Mouse (Mus musculus) urinary bladder, postnatal 14 days (tissue): ENCODE data around the gene Plet1.
A peak's percentile ranks its signal among the peaks of the same experiment; 100 is the strongest.

Experiments used
- DNase-seq: peaks from one replicate; pipeline ENCODE4 v3.0.0; 2021; ENCODE audit warnings: low spot score

Gene Plet1

DNA sequence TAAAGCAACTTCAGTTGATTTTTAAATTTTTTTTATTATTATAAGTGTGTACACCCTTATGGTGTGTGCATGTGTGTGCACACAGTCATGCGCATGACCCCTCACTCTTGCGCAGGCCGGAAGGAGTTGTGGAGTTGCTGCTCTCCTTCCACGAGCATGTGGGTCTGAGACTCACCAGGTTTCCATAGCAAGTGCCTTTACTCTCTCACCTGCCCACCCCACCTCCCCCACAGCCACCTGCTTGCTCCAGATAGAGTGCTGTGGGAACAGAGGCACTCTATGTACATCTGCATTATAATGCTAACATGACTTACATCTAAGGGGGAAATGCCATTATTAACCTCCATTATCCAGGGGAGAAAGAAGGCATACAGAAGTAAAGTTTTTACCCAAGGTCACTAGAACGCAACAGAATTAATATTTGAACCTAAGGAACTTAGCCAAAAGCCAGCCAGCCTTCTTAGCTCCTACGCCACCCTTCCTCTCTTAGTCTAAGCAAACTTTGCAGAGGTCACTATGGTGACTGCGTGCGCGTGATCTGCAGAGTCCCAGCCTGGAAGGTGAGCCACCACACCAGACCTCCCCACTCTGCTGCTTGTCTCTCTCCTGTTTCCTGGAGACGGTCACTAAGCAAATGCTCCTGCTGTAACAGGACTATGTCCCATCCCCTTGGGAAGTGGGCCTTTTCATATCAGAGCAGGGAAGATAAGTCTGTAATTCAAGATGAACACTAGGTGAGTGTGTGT, 1.3 kb downstream of the Plet1 start:
- DNase-seq, result peak; percentile 36

DNA sequence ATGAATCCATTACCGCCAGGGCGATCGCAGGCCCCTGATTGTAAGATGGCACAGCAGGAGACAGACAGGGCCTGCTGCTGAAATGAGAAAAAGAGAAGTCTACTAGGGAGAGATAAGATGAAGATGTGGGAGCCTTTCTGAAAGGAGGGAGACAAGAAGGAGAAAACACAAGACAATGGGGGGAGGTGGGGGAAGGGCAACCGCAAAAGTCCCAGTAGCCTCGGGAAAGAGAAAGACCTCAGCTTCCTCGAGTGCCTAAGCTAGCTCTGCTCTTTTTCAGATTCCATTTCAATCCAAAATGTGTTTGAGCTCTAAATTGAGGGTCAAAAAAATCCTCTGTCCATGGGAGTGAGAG, 1.8 kb downstream of the Plet1 start:
- no peak for DNase-seq

DNA sequence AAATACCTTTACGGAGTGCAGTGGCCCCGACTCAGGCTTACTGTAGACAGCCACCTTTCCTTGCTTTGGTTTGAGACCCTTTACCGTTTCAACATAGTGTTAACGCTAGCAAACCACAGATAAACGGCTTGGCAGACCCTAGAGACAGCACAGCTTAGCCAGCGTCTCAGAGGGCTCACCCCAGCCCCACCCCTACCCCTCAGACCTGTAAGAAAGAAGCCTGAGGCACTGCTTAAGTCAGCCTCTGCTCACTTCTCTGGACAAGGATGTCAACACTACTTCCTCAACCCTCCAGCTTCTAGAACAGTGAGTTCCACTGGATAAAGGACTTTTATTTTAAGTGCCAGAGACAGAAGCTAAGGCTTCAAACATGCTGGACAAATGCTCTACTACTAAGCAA, 2.2 kb downstream of the Plet1 start:
- no peak for DNase-seq

DNA sequence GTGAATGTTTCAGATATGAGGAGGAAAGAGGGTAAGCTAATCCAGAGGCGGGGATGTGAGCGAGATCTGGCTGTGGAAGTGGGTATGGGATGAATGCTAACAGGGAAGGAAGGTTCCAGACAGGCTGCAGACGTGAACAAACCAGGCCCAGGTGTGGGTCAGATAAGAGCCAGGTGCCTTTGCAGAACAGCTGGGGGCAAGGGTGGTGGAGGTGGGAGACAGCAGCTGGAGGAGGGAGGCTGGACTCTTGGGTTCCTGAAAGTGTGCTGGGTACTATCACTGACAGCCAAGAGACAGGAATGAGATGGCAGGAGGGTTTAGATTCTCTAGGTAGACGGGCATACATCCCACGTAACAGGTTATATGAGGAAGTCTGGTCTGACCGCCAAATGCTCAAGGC, 2.8 kb downstream of the Plet1 start:
- DNase-seq, result no peak

DNA sequence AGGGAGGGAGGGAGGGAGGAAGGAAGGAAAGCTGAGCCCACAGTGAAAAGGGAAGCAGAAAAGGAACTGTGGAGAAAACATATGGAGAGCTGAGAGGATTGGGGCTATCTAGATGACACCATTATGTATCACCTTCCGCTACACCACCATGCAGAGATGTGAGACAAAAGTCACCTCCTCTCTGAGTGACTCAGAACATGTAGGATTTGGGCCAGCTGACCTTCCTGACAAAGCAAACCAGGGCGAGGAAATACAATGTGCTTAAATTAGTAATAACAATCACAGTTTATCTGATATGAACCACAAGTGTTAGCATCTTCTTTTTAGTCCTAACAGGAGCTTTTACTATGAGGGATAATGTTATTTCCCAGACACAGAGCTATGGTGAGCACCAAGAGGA, 3.2 kb downstream of the Plet1 start:
- DNase-seq, result no peak

DNA sequence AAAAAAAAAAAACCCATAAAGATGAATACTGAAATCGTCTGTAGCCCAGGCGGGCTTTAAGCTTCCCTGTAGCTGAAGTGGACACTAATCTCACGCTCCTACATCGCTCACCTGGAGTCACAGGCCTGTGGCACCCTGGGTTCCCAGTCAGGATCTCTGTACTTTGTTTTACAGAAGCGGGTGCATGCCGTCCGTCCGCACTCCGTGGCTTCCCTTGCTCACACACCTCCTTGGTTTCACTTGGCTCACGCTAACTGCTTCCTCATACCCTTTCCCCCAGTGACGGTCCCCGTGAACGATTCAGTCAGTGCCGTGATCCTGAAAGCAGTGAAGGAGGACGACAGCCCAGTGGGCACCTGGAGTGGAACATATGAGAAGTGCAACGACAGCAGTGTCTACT, 4.5 kb downstream of the Plet1 start:
- DNase-seq, result no peak

DNA sequence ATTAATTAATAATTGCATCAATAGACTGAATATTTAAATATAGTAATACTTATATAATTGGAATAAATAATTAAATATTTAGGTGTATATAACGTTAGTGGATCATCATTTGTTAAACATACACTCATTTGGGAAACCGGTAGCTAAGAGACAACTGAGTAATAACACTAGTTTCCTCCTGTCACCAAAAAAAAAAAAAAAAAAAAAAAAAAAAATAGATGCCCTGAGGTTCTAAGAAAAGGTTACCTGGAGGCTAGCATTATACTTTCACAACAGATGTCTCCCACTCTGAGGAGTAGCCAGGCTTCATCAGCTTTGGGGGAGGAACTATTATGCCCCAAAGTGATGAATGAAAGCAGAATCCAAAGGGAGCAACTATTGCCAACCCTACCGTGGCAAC, 5.5 kb downstream of the Plet1 start:
- no peak for DNase-seq

DNA sequence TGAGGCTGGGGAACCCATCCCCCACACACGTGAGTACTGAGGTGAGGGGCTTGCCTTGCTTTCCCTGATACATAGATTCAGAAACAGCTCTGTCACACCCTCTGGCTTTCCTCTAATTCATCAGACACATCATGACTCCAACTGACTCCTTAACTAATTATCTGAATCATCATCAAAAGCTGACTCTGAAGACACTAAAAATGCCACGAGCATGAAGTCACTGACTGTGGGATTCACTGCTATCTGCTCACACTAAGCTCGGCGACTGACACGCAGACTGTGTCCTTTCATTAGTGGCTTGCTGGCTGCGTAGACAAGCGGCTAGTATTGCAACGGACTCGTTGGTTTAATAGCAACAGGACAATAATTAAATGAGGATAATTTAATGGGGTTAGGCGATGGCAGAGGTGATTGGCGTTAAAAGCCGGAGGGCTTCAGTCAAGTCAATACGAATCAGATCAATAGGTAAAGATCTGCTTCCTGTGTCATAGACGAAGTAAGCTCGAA, 6.2 kb downstream of the Plet1 start:
- no peak for DNase-seq

DNA sequence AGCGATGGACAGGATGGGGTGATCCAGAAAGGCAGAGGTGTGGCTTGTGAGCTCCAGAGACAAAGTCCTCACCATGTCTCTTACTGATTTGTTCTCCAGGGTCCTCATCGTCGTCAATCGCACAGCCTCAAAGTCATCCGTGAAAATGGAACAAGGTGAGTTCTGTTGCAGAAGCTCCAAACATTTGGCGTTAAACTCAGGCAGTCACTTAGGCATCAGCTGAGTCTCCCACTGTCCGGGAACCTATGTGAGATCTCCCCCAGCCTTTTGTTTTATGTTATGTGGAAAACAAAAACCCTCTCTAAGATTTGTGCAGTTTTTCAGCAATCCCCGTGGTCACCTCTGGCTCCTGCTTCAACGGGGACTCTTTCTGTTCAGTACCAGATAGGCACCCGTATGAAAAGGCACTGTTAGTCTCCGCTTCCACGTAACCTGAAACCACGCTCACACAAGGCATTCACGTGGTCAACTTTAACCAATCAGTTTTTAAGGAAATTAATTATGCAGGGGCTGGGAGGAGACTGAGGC, 6.7 kb downstream of the Plet1 start:
- DNase-seq, result no peak

DNA sequence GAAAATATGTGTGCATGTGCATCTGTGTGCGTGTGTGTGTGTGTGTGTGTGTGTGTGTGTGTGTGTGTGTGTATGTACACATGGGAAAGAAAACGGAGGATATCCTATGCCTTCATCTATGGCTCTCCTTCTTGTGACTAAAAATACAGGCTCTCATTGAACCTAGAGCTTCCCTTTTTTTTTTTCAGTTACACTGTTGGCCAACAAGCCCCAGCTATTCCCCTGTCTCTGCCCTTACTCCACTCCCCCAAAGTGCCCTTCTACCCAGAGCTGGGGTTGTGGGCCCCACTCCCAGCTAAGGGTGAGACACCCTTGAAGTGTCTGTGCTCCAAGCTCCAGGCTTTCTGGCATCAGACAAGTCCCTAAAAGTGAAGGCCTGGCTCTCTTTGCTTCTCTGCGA, 8.6 kb downstream of the Plet1 start:
- no peak for DNase-seq

DNA sequence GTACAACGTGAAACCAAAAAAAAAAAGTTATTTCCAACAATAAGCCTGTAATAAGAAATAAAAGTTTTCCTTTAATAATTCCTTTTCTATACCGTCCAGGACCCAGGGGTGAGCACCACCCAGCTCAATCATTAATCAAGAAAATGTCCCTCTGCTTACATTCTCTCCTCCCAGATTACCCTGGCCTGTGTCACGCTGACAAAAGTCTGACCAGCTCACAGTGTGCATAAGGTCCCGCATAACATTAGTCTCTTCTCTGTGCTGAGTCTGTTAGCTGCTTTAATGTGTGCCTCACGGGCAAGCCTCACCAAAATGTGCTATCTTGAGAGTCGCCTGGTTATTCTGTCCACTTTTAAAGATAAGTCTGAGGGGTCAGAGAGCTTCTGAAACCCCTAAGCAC, 11.1 kb downstream of the Plet1 start:
- DNase-seq, result no peak

DNA sequence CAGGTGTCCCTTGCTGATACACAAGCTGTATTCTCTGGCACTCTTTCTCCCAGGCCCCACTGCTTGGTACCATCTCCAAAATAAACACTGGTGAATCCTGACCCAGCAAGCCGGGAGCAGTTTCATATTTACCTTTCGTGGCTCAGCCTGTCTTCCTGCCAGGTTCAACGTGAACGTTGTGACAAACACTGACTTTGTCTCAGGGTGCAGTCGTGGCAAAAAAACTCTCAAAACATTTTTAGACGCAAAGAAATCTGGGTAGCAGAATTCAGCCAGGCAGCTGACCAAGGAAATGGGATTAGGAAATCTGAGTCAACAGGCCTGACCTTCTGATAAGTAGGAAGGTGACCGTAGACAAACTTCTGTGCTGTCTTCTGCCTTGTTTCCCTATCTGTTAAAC, 13.2 kb downstream of the Plet1 start:
- peak; percentile 34 for DNase-seq

DNA sequence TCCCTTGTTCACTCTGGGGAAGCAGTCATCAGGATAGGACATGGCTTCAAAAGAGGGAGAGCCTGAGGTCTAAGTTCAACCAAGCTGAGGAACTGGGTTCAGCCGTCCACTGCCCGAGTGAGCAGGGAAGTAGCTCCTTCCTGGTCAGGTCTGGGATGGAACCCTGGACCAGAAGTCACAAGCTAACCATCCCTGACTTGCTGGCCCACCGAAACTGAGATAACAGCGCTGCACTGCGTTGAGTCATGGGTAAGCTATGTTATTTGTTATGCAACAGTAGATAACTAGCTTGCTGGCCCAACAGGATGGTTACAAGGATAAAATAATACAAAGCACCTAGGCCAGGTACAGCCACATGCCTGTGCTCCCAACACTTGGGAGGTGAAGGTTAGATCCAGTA, 21.1 kb downstream of the Plet1 start:
- peak; percentile 42 for DNase-seq

DNA sequence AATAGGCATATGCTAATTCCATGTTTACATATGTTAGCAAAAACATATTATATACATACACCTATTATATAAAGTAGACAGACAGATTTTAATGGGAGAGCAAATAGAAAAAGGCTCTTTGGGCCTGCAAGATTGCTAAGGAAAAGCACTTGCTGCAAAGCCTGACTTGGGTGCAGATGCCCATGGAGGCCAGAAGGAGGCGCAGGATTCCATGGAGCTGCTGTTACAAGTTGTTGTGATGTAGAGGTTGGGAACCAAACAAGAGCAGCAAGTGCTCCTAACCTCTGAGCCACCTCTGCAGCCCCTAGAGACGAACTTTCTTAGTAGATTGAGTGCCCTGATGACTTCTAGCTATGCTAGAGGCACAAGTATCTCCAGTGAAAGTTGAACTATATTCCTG, 24.5 kb downstream of the Plet1 start:
- no peak for DNase-seq

DNA sequence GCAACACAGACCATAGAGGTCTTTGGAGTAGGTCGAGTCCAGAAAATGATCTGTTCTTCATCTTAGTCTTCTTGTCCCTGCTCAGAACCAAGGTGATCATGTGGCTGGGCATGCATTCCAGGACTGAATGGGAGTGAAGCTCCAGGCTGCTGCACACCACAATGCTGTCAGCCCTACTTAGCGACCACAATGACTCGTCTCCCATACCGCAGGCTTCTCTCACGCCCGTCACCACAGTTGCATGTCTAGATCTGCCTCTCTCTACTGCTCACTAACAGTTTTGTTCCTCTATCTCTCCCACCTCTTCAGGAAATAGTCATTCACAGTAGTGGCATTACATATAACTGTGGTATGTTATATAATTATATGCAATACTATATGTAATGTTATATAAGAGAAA, 26.4 kb downstream of the Plet1 start:
- DNase-seq, result no peak

DNA sequence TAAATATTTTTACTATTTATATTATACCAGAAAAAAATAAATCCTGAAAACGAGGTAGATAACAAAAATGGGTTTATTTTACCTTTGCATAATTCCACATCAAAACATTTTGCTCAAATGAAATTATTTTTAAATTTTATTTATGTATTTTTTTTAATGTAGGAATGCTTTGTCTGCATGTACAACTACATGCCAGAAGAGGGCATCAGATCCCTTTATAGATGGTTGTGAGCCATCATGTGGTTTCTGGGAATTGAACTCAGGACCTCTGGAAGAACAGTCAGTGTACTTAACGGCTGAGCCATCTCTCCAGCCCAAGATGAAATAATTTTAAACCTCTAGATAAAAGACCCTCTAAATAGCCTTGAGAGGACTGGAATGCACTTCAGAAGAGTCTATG, 27.2 kb downstream of the Plet1 start:
- no peak for DNase-seq

DNA sequence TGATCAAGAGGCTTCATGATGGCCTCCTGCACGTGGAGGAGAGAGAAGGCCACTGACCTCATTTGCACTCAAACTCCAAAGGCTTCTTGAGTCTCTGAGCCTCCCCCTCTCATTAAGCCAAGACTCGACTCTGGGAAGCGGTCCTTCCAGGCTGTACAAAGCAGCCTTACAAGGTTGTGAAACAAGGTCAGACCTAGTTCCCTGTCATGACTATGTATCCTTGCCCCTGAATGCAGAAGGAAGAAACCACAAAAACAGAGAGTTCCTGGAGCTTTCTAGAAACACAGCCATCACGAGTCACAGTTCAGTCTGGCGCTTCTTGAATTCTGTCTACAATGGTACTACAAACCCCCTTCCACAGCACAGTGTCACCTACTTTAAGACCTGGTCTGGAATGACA, 28.2 kb downstream of the Plet1 start:
- DNase-seq, result no peak

DNA sequence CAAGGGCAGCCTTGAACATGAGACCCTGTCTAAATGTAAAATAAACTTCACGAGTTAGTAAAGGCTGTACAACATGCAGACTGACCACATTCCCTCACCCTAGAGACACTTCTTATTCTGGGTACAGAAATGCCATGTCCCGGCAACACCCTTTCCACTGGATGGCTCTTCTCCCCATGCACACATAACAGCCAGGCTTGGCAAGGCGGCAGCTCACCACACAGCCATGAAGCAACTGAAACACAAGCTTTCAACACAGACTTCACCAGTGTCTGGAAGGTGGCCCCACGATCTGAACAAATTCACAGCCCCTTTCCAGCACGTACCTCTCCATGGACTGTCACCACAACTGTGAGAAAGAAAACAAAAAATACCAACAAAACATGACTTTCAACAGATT, 30.6 kb downstream of the Plet1 start:
- DNase-seq, result no peak

DNA sequence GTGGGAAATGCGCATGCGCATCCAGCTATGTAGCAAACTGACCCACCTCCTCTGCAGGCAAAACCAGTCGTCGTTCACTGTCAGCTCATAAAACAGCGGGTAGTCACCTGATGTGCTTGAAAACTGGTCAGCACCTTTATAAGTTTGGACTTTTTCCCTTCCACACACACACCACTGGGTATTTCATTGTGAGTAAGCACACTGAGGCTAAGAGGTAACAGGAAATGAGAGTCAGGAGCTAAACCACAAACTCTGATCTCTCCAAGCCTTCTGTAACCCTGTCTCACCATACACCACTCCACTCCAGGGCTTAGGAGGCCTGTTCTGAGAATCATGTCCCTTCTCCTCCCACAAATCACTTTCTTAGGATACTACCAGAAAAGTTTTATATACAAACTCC, 31.3 kb downstream of the Plet1 start:
- no peak for DNase-seq

DNA sequence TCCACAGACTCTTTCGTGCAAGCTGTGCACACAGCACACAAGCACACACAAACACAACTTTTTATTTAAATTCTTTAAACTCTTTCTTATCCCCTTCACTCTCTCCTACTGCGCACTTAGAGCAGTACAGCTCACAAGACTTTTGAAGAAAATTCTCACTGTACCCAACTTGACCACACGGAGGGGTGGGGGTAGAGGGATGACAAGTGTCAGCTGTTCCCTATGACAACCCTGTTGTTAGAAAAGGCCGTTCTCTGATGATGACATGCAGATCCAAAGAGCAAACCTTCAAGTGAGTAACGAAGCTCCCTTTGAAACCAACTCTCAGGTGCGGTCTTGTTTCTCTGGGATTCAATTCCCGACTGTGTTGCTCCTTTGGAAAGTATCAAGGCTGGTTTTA, 33.5 kb downstream of the Plet1 start:
- DNase-seq, result no peak

DNA sequence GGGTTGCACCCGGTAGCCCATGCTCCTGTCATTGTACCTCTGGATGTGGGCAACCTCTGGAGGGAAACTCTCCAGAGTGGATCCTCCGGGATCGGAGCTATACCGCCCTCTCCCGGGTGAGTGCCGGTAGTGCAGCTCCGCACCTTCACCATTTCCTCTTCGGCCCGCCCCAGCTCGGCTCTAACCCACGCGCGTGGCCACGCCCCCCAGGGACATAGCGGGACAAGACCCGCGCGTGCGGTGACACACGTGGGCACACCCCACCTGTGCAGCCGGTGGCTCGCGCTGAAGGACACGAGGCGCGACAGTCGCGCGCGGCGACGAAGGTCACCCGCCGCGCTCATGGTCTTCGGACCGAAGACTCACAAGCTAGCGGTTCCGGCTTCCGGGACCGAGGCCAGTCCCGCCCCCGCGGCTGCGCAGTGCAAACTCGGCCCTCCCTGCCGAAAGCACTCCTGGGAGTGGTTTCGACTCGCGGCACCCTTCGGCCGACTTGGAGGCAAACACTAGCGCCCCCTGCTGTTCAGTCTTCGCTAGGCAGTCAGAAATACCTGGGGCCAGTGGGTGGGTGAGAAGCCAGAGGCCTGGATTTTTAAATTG, 34.1 kb downstream of the Plet1 start, which contains the start of gene Pts:
Gene Pts (minus strand): TSS at position 432 of the 600 bp plus-strand sequence.
- DNase-seq, result peak; percentile 98

DNA sequence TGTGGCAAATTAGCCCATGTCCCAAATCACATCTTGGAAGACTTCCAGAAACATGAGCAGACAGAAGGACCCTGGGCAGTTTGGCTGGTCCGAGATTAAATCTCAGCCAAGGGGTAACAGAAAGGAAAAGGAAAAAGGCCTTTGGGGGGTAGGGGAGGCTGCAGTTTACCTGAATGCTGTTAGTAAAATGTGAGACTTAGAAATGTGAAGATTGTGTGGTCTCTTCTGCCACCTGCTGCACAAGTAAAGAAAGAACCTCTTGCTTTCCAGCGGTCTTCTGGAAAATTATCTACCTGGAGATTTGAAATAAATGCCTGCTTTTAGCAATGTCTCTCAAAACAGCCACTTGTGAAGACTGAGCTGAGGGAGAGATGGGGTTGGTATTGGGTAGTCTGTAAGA, 36.6 kb downstream of the Plet1 start:
- DNase-seq, result peak; percentile 33

DNA sequence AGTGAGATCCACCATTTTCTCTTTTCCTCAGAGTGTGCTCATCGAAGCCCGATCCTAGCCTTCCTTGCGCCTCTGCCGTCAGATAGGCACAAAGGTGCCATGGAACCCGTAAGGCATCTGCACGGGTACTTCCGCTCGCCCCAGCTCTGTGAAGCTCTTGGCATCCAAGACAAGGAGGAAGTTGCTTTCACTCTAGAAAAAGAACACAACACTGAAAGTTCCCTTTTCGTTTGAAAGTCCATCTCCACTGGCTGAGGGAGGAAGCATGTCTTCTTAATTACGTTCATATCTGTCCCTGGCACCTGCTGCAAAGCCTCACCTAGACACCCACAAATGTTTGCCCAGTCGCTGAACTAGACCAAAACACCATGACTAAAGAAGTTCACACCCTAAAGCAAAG, 39.0 kb downstream of the Plet1 start:
- DNase-seq, result no peak

DNA sequence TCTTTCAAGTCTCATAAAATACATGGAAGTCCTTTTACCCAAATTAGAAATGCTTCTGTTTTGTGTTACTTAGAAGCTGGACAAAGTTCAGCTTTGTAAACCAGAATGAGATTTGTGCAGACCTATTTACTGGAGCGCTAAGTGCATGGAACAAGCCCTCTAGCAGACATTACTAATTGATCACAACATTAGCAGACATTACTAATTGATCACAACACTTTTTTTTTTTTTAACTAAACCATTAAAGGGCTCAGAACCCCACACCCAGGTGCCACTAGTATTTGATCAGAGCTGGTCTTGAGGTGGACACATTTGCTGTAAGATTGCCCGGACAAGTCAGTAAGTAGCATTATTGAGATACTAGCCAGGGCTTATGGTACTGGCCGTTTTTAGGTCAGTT, 39.5 kb downstream of the Plet1 start:
- no peak for DNase-seq
